Mouse (Mus musculus) forebrain, embryonic 15.5 days (tissue): ENCODE measurements around the gene Flad1. TPM values are rescaled to one million over a fixed set of nuclear protein-coding genes. Genes with fewer than 3 reads are reported as not detected.

Experiments
- ATAC-seq: fragments of 200-750 bp; cut with Nextera tagmentation; replicated peaks from 2 replicates; pipeline ENCODE4 v1.8.0; 2017; ENCODE audit warnings: mild to moderate bottlenecking, moderate TSS enrichment, moderate library complexity
- H3K27ac ChIP-seq: fragments of 300-500 bp; sonication (generic); replicated peaks from 2 replicates; pipeline ENCODE4 v1.5.1; 2015; ENCODE audit warnings: mild to moderate bottlenecking, inconsistent platforms
- H3K27me3 ChIP-seq: fragments of 300-500 bp; sonication (generic); 2 replicates; pipeline ENCODE4 v1.6.1; 2015; ENCODE audit warnings: inconsistent platforms
- H3K36me3 ChIP-seq: fragments of 300-500 bp; sonication (generic); 2 replicates; pipeline ENCODE4 v1.6.1; 2015; ENCODE audit warnings: mild to moderate bottlenecking, inconsistent platforms
- H3K4me1 ChIP-seq: fragments of 300-500 bp; sonication (generic); 2 replicates; pipeline ENCODE4 v1.6.1; 2015; ENCODE audit warnings: inconsistent platforms
- H3K4me2 ChIP-seq: fragments of 300-500 bp; sonication (generic); replicated peaks from 2 replicates; pipeline ENCODE4 v1.6.1; 2015; ENCODE audit warnings: mild to moderate bottlenecking, inconsistent platforms
- H3K4me3 ChIP-seq: fragments of 300-500 bp; sonication (generic); 2 replicates; pipeline ENCODE4 v1.5.1; 2015; ENCODE audit warnings: mild to moderate bottlenecking, inconsistent platforms
- H3K9ac ChIP-seq: fragments of 300-500 bp; sonication (generic); replicated peaks from 2 replicates; pipeline ENCODE4 v1.6.1; 2015; ENCODE audit warnings: mild to moderate bottlenecking, inconsistent platforms
- H3K9me3 ChIP-seq: fragments of 300-500 bp; sonication (generic); 2 replicates; pipeline ENCODE4 v1.6.1; 2016; ENCODE audit warnings: inconsistent platforms
- WGBS: fragments of 180-500 bp; shearing (Covaris S2); methylation state at CpG from one replicate; pipeline ENCODE4 v1.1.7; 2015; ENCODE audit warnings: mixed read lengths; 5-methylcytosine and 5-hydroxymethylcytosine counted together
- polyA plus RNA-seq: library from polyadenylated mRNA; unstranded; fragments of >200 nt; fragmentation: Nextera tagmentation; extraction: Ambion mirVana; gene quantifications from 2 replicates; pipeline ENCODE4 v1.2.1, GENCODE M21; 2015

Gene Flad1
- polyA plus RNA-seq, 1 experiment from 2014 or later, result 42.0 TPM

GRCm38 (mm10) chr3:89365486-89366414 lies 45.9 kb downstream of the Flad1 start:
- ATAC-seq, result no peak
- Histone ChIP-seq H3K36me3 (no peaks in the 10 kb centered on the region), H3K27me3 (no peaks in the 10 kb centered on the region), H3K27ac (no peak overlapping the region), H3K4me3 (no peak overlapping the region), H3K9me3 (no peaks in the 10 kb centered on the region), H3K4me2 (no peak overlapping the region), H3K9ac (no peak overlapping the region), H3K4me1 (no peaks in the 10 kb centered on the region)
- WGBS, result 78% methylated on average over 20 of the region's 20 CpGs

GRCm38 (mm10) chr3:89365153-89365485 lies 46.6 kb downstream of the Flad1 start, which contains the start of gene Dcst1:
Dcst1 (minus strand) TSS chr3:89365253.
- Histone ChIP-seq H3K36me3 (no peaks in the 10 kb centered on the region), H3K27me3 (no peaks in the 10 kb centered on the region), H3K4me3 (no peak within 1 kb of the TSS), H3K4me1 (no peaks in the 10 kb centered on the region), H3K9me3 (no peaks in the 10 kb centered on the region), H3K4me2 (no peak within 1 kb of the TSS), H3K27ac (no peak within 1 kb of the TSS), H3K9ac (no peak within 1 kb of the TSS)
- 82% methylated on average over 11 of the region's 11 CpGs for WGBS
- ATAC-seq, result no peak

GRCm38 (mm10) chr3:89364631-89365030 lies 47.0 kb downstream of the Flad1 start:
- WGBS, result 49% methylated on average over 8 of the region's 8 CpGs
- H3K9ac ChIP-seq, result no peak overlapping the region
- H3K4me3 ChIP-seq, result no peak overlapping the region

GRCm38 (mm10) chr3:89361675-89362074 lies 50.0 kb downstream of the Flad1 start, which contains the start of gene Dcst2:
Dcst2 (plus strand) TSS chr3:89361975.
- Histone ChIP-seq H3K4me3 (no peak within 1 kb of the TSS), H3K9ac (no peak within 1 kb of the TSS), H3K9me3 (no peaks in the 10 kb centered on the region), H3K27ac (no peak within 1 kb of the TSS), H3K4me2 (no peak within 1 kb of the TSS), H3K27me3 (no peaks in the 10 kb centered on the region), H3K36me3 (no peaks in the 10 kb centered on the region), H3K4me1 (no peaks in the 10 kb centered on the region)
- WGBS, result 89% methylated on average over 7 of the region's 7 CpGs
- ATAC-seq, result no peak

More at GRCm38 (mm10) chr3:89364631-89365030, 47.0 kb downstream of the Flad1 start:
- Histone ChIP-seq H3K4me1 (no peaks in the 10 kb centered on the region), H3K27me3 (no peaks in the 10 kb centered on the region), H3K9me3 (no peaks in the 10 kb centered on the region), H3K4me2 (no peak overlapping the region), H3K36me3 (no peaks in the 10 kb centered on the region), H3K27ac (no peak overlapping the region)
- no peak for ATAC-seq

- Histone ChIP-seq H3K27me3 (no peaks in the 10 kb centered on the region), H3K9me3 (no peaks in the 10 kb centered on the region), H3K4me3 (no peak overlapping the region), H3K36me3 (no peaks in the 10 kb centered on the region), H3K4me2 (no peak overlapping the region), H3K27ac (no peak overlapping the region), H3K4me1 (no peaks in the 10 kb centered on the region), H3K9ac (no peak overlapping the region)
- ATAC-seq, result no peak
- 71% methylated on average over 3 of the region's 3 CpGs for WGBS
Observed at GRCm38 (mm10) chr3:89360237-89360636, 51.4 kb downstream of the Flad1 start.

- 74% methylated on average over 6 of the region's 6 CpGs for WGBS
- H3K9me3 ChIP-seq, result no peaks in the 10 kb centered on the region
Observed at GRCm38 (mm10) chr3:89359630-89360029, 52.0 kb downstream of the Flad1 start.

GRCm38 (mm10) chr3:89356029-89356428 lies 55.6 kb downstream of the Flad1 start:
- no peaks in the 10 kb centered on the region for H3K4me1 ChIP-seq
- no peaks in the 10 kb centered on the region for H3K36me3 ChIP-seq
- H3K4me2 ChIP-seq, result no peak overlapping the region
- no peak overlapping the region for H3K9ac ChIP-seq
- no peaks in the 10 kb centered on the region for H3K9me3 ChIP-seq
- 65% methylated on average over 9 of the region's 9 CpGs for WGBS
- no peak overlapping the region for H3K27ac ChIP-seq
- H3K4me3 ChIP-seq, result no peak overlapping the region
- ATAC-seq, result no peak
- H3K27me3 ChIP-seq, result no peaks in the 10 kb centered on the region

More at GRCm38 (mm10) chr3:89359630-89360029, 52.0 kb downstream of the Flad1 start:
- Histone ChIP-seq H3K4me3 (no peak overlapping the region), H3K4me2 (no peak overlapping the region), H3K9ac (no peak overlapping the region), H3K4me1 (no peaks in the 10 kb centered on the region), H3K27ac (no peak overlapping the region), H3K36me3 (no peaks in the 10 kb centered on the region), H3K27me3 (no peaks in the 10 kb centered on the region)
- ATAC-seq, result no peak

- H3K27me3 ChIP-seq, result no peaks in the 10 kb centered on the region
- no peak overlapping the region for H3K4me2 ChIP-seq
- peaks cover 3% of the 10 kb centered on the region for H3K4me1 ChIP-seq
- WGBS, result 81% methylated on average over 6 of the region's 6 CpGs
- no peaks in the 10 kb centered on the region for H3K36me3 ChIP-seq
- H3K4me3 ChIP-seq, result no peak overlapping the region
- no peak for ATAC-seq
- no peak overlapping the region for H3K27ac ChIP-seq
- H3K9me3 ChIP-seq, result no peaks in the 10 kb centered on the region
- no peak overlapping the region for H3K9ac ChIP-seq
Observed at GRCm38 (mm10) chr3:89355512-89355902, 56.2 kb downstream of the Flad1 start.

GRCm38 (mm10) chr3:89354816-89355511 lies 56.7 kb downstream of the Flad1 start:
- Histone ChIP-seq H3K36me3 (no peaks in the 10 kb centered on the region), H3K9me3 (no peaks in the 10 kb centered on the region), H3K4me3 (no peak overlapping the region), H3K4me1 (peaks cover 8% of the 10 kb centered on the region), H3K9ac (no peak overlapping the region), H3K27me3 (no peaks in the 10 kb centered on the region), H3K27ac (no peak overlapping the region), H3K4me2 (no peak overlapping the region)
- WGBS, result 17% methylated on average over 5 of the region's 5 CpGs
- ATAC-seq, result no peak

GRCm38 (mm10) chr3:89351271-89351670 lies 60.4 kb downstream of the Flad1 start:
- no peak for ATAC-seq
- H3K9ac ChIP-seq, result no peak overlapping the region
- H3K4me2 ChIP-seq, result no peak overlapping the region
- 82% methylated on average over 5 of the region's 5 CpGs for WGBS
- no peaks in the 10 kb centered on the region for H3K36me3 ChIP-seq
- no peaks in the 10 kb centered on the region for H3K9me3 ChIP-seq
- no peaks in the 10 kb centered on the region for H3K27me3 ChIP-seq
- H3K27ac ChIP-seq, result no peak overlapping the region
- H3K4me3 ChIP-seq, result no peak overlapping the region
- peaks cover 19% of the 10 kb centered on the region for H3K4me1 ChIP-seq
